Mouse (Mus musculus) heart, embryonic 12.5 days (tissue): ENCODE results near the gene Mef2a. TPM values are rescaled to one million over a fixed set of nuclear protein-coding genes. Genes with fewer than 3 reads are reported as not detected.

Experiments used
- ATAC-seq: fragments of 200-750 bp; cut with Nextera tagmentation; 2 replicates; pipeline ENCODE4 v1.8.0; 2017; ENCODE audit warnings: moderate TSS enrichment, moderate library complexity; ENCODE audit not compliant: insufficient number of reproducible peaks, low FRiP score
- H3K27ac ChIP-seq: fragments of 300-500 bp; sonication (generic); 2 replicates; pipeline ENCODE4 v1.5.1; 2016; ENCODE audit warnings: mild to moderate bottlenecking, moderate library complexity; ENCODE audit not compliant: poor library complexity, severe bottlenecking
- H3K27me3 ChIP-seq: fragments of 300-500 bp; sonication (generic); replicated peaks from 2 replicates; pipeline ENCODE4 v1.6.1; 2016; ENCODE audit warnings: mild to moderate bottlenecking, moderate library complexity
- H3K36me3 ChIP-seq: fragments of 300-500 bp; sonication (generic); 2 replicates; pipeline ENCODE4 v1.6.1; 2016; ENCODE audit warnings: mild to moderate bottlenecking, moderate library complexity
- H3K4me1 ChIP-seq: fragments of 300-500 bp; sonication (generic); replicated peaks from 2 replicates; pipeline ENCODE4 v1.6.1; 2016; ENCODE audit warnings: mild to moderate bottlenecking
- H3K4me2 ChIP-seq: fragments of 300-500 bp; sonication (generic); 2 replicates; pipeline ENCODE4 v1.6.1; 2016; ENCODE audit warnings: mild to moderate bottlenecking, moderate library complexity
- H3K4me3 ChIP-seq: fragments of 300-500 bp; sonication (generic); 2 replicates; pipeline ENCODE4 v1.5.1; 2016; ENCODE audit warnings: mild to moderate bottlenecking
- H3K9ac ChIP-seq: fragments of 300-500 bp; sonication (generic); 2 replicates; pipeline ENCODE4 v1.6.1; 2016; ENCODE audit warnings: mild to moderate bottlenecking, moderate library complexity
- H3K9me3 ChIP-seq: fragments of 300-500 bp; sonication (generic); replicated peaks from 2 replicates; pipeline ENCODE4 v1.6.1; 2016; ENCODE audit warnings: mild to moderate bottlenecking, moderate library complexity
- WGBS: fragments of 180-500 bp; shearing (Covaris S2); methylation state at CpG from one replicate; pipeline ENCODE4 v1.1.7; 2016; 5-methylcytosine and 5-hydroxymethylcytosine counted together
- polyA plus RNA-seq: library from polyadenylated mRNA; unstranded; fragments of >200 nt; fragmentation: Nextera tagmentation; extraction: Ambion mirVana; gene quantifications from 2 replicates; pipeline ENCODE4 v1.2.1, GENCODE M21; 2016

The Mef2a gene
- polyA plus RNA-seq, 1 experiment from 2014 or later = 93.6 TPM

DNA sequence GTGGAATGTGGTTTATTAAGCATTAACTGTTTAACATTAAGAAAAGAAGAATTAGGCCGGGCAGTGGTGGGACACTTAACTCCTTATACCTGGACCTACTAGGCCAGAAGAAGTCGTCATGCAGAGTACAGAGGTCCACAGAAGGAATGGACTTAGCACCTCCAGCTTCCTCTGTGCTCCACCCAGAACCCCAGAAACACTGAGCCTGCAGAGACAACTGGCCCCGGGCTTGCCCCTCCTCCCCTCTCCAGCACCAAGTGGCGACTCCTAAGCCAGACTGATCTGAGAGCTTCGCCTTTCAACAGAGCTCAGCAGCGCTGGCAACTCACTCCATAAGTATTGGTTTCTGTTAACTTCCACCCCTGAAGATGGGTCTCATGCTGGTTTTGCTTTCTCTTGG, 165.0 kb downstream of the Mef2a start:
- Histone ChIP-seq H3K4me2 (no peak overlapping the region), H3K27ac (no peak overlapping the region), H3K4me3 (no peak overlapping the region), H3K9me3 (no peaks in the 10 kb centered on the region), H3K4me1 (peaks cover 26% of the 10 kb centered on the region), H3K36me3 (no peaks in the 10 kb centered on the region), H3K9ac (no peak overlapping the region), H3K27me3 (no peaks in the 10 kb centered on the region)
- ATAC-seq = no peak
- WGBS = 38% methylated on average over 6 of the region's 6 CpGs

- H3K36me3 ChIP-seq = no peaks in the 10 kb centered on the region
- no peaks in the 10 kb centered on the region for H3K27me3 ChIP-seq
- H3K4me2 ChIP-seq = no peak overlapping the region
- peaks cover 26% of the 10 kb centered on the region for H3K4me1 ChIP-seq
- whole genome bisulfite sequencing = 59% methylated on average over 10 of the region's 10 CpGs
- H3K27ac ChIP-seq = no peak overlapping the region
- no peak for ATAC-seq
- no peak overlapping the region for H3K9ac ChIP-seq
- no peaks in the 10 kb centered on the region for H3K9me3 ChIP-seq
- H3K4me3 ChIP-seq = no peak overlapping the region
Observed at GRCm38 (mm10) chr7:67206496-67206895, 166.2 kb downstream of the Mef2a start.

GRCm38 (mm10) chr7:67205734-67206425, 166.8 kb downstream of the Mef2a start:
- H3K9ac ChIP-seq = no peak overlapping the region
- peaks cover 20% of the 10 kb centered on the region for H3K4me1 ChIP-seq
- no peaks in the 10 kb centered on the region for H3K9me3 ChIP-seq
- H3K27ac ChIP-seq = no peak overlapping the region
- H3K27me3 ChIP-seq = no peaks in the 10 kb centered on the region
- no peaks in the 10 kb centered on the region for H3K36me3 ChIP-seq
- 80% methylated on average over 9 of the region's 9 CpGs for WGBS
- no peak overlapping the region for H3K4me3 ChIP-seq
- H3K4me2 ChIP-seq = no peak overlapping the region
- no peak for ATAC-seq

DNA sequence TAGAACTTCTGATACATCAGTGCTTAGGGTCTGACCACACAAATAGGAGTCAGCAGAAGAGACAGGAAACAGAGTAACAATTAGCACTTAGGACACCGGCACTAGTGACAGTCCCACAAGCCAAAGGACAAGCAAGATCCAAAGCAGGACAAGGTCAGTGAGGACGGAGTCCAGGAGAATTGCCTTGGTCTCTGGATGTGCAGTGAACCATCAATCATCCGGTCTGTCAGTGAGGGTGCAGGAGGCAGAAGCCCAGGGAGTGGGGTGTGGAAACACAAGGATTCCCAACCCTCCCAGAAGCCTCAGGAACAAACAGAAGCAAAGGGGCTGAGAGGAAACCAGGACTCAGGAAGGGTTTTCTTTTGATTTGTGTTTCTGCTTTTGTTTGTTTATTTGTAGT, 169.0 kb downstream of the Mef2a start:
- no peak overlapping the region for H3K4me3 ChIP-seq
- H3K27ac ChIP-seq = no peak overlapping the region
- 48% methylated on average over 3 of the region's 3 CpGs for WGBS
- no peak for ATAC-seq
- no peaks in the 10 kb centered on the region for H3K27me3 ChIP-seq
- peaks cover 6% of the 10 kb centered on the region; the same call in 1 of the 2 replicates for H3K4me1 ChIP-seq
- H3K9me3 ChIP-seq = no peaks in the 10 kb centered on the region
- no peak overlapping the region for H3K9ac ChIP-seq
- no peaks in the 10 kb centered on the region for H3K36me3 ChIP-seq
- no peak overlapping the region for H3K4me2 ChIP-seq

DNA sequence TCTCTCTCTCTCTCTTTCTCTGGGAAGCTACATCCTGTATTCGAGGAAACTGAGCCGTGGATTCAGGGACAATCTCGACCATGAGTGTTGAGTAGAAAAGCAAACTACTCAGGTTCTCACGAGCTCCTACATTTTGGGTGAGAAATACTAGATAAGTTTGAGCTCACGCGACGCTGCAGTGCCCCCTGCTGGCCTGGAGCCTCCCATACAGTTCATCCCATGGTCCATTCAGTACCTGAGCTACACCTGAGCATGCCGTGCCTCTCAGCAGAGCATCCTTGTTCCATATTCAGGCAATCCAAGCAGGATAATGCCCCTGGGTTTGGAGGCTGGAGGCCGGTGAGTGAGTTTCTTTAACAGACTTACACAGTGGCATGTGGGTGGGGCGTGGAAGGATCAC, 173.2 kb downstream of the Mef2a start:
- peak; percentile 48; the same call in 1 of the 2 replicates for ATAC-seq

DNA sequence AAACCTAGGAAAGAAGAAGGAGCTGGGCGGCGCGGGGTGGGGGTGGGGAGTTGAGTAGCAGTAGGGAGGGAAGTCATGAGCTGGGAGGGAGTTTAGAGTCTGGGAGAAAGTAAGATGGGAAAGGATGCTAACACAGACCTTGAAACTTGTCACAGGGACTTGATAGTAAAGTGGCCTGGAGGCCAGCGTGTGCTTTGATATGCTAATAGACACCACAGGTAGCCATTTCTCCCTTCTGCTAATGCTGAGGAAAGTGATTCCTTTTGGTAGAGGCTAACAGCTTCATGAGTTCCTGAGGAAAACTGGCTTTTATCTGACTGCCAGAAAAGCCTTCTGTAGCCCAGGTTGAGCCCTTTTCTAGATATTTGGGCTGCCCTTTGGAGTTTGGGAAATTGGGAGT, 188.9 kb downstream of the Mef2a start:
- Histone ChIP-seq H3K27me3 (no peaks in the 10 kb centered on the region), H3K27ac (no peak overlapping the region), H3K4me2 (no peak overlapping the region), H3K9me3 (no peaks in the 10 kb centered on the region), H3K36me3 (no peaks in the 10 kb centered on the region), H3K9ac (no peak overlapping the region), H3K4me3 (no peak overlapping the region), H3K4me1 (peaks cover 7% of the 10 kb centered on the region)
- ATAC-seq = no peak
- WGBS = 17% methylated on average over 4 of the region's 4 CpGs

More for the DNA sequence above, 173.2 kb downstream of the Mef2a start:
- Histone ChIP-seq H3K9ac (no peak overlapping the region), H3K4me2 (no peak overlapping the region), H3K27me3 (no peaks in the 10 kb centered on the region), H3K4me1 (no peaks in the 10 kb centered on the region), H3K36me3 (no peaks in the 10 kb centered on the region), H3K9me3 (no peaks in the 10 kb centered on the region), H3K27ac (no peak overlapping the region), H3K4me3 (no peak overlapping the region)
- WGBS = 14% methylated on average over 10 of the region's 10 CpGs

Other genes with a start within 250 kb of the Mef2a start
- 13.9 and 14.9 TPM in 2 replicates for gene Lysmd4, start 150.3 kb downstream of the Mef2a start, polyA plus RNA-seq